Mouse (Mus musculus) megakaryocyte-erythroid progenitor cell, adult 5-6 weeks (primary cell): ENCODE results near the gene Crx. TPM values are rescaled to one million over a fixed set of nuclear protein-coding genes. Genes with fewer than 3 reads are reported as not detected.

Experiments used
- ATAC-seq: replicated peaks from 2 replicates; pipeline ENCODE4 v1.8.0; 2016; ENCODE audit warnings: mild to moderate bottlenecking, inconsistent platforms; ENCODE audit not compliant: severe bottlenecking, poor library complexity, low FRiP score, low TSS enrichment
- total RNA-seq, 2 experiments: library from RNA; stranded (forward) in 1 of 2; stranded (reverse) in 1 of 2; fragments of 200-1000, 215-1000 nt in 1 of 2; fragments of >200 nt in 1 of 2; fragmentation: Nextera tagmentation in 1 of 2; gene quantifications; 2 replicates each; pipeline ENCODE4 v1.2.3; 2014 to 2017

Gene Crx
- total RNA-seq, 2 experiments from 2014 or later: not detected

GRCm38 (mm10) chr7:15881831-15882230 is 2.1 kb upstream of the Crx start:
- no peak for ATAC-seq

GRCm38 (mm10) chr7:15881388-15881787 is 1.6 kb upstream of the Crx start:
- no peak for ATAC-seq

GRCm38 (mm10) chr7:15864104-15864503 is 15.7 kb downstream of the Crx start:
- ATAC-seq: no peak

GRCm38 (mm10) chr7:15859657-15860056 is 20.1 kb downstream of the Crx start:
- ATAC-seq: no peak

- no peak for ATAC-seq
These were observed 40.2 kb downstream of the Crx start, which contains the start of gene Obox6 for GRCm38 (mm10) chr7:15839578-15839977. Gene Obox6, minus strand, starts transcription at chr7:15839678.

Other genes with a start within 250 kb of the Crx start
- gene Obox3, start 240.1 kb downstream of the Crx start, total RNA-seq (2014; fragmentation: Nextera tagmentation): not detected in 2 replicates
- gene Obox3, start 240.1 kb downstream of the Crx start, total RNA-seq (2017): not detected in 2 replicates
- not detected in 2 replicates for gene Obox5, start 129.8 kb downstream of the Crx start, total RNA-seq (2014; fragmentation: Nextera tagmentation)
- not detected in 2 replicates for gene Obox5, start 129.8 kb downstream of the Crx start, total RNA-seq (2017)
- gene Obox6, start 40.3 kb downstream of the Crx start, total RNA-seq (2014; fragmentation: Nextera tagmentation): not detected in 2 replicates
- not detected in 2 replicates for gene Obox6, start 40.3 kb downstream of the Crx start, total RNA-seq (2017)
- gene Crxos, start 2.6 kb upstream of the Crx start, total RNA-seq (2014; fragmentation: Nextera tagmentation): not detected in 2 replicates
- not detected in 2 replicates for gene Crxos, start 2.6 kb upstream of the Crx start, total RNA-seq (2017)
- gene Selenow, start 42.4 kb upstream of the Crx start, total RNA-seq (2014; fragmentation: Nextera tagmentation): 280 and 304 TPM in 2 replicates
- gene Selenow, start 42.4 kb upstream of the Crx start, total RNA-seq (2017): 47.7 and 76.3 TPM in 2 replicates
- gene Nop53, start 66.1 kb upstream of the Crx start, total RNA-seq (2014; fragmentation: Nextera tagmentation): 117 and 138 TPM in 2 replicates
- gene Nop53, start 66.1 kb upstream of the Crx start, total RNA-seq (2017): 260 and 313 TPM in 2 replicates
- 2.7 and 3.3 TPM in 2 replicates for gene Ehd2, start 87.6 kb upstream of the Crx start, total RNA-seq (2014; fragmentation: Nextera tagmentation)
- gene Ehd2, start 87.6 kb upstream of the Crx start, total RNA-seq (2017): 1.4 and 1.5 TPM in 2 replicates
- 12.6 and 21.3 TPM in 2 replicates for gene Bicra, start 168.0 kb upstream of the Crx start, total RNA-seq (2014; fragmentation: Nextera tagmentation)
- gene Bicra, start 168.0 kb upstream of the Crx start, total RNA-seq (2017): 0.15 and 1.8 TPM in 2 replicates
- gene Zfp541, start 181.8 kb upstream of the Crx start, total RNA-seq (2014; fragmentation: Nextera tagmentation): not detected in 2 replicates
- gene Zfp541, start 181.8 kb upstream of the Crx start, total RNA-seq (2017): not detected in 2 replicates
- 92.2 and 111 TPM in 2 replicates for gene Napa, start 218.5 kb upstream of the Crx start, total RNA-seq (2014; fragmentation: Nextera tagmentation)
- gene Napa, start 218.5 kb upstream of the Crx start, total RNA-seq (2017): 41.1 and 49.5 TPM in 2 replicates
- gene Kptn, start 239.9 kb upstream of the Crx start, total RNA-seq (2014; fragmentation: Nextera tagmentation): 14.3 and 20.7 TPM in 2 replicates
- gene Kptn, start 239.9 kb upstream of the Crx start, total RNA-seq (2017): 5.1 and 10.5 TPM in 2 replicates
- 0.07 TPM in 1 of 2 replicates, not detected in the other for gene Slc8a2, start 249.9 kb upstream of the Crx start, total RNA-seq (2014; fragmentation: Nextera tagmentation)
- not detected in 2 replicates for gene Slc8a2, start 249.9 kb upstream of the Crx start, total RNA-seq (2017)